Mouse (Mus musculus) urinary bladder, postnatal 25 days (tissue): ENCODE measurements around the gene Clec16a.

Experiments
- DNase-seq: peaks from one replicate; pipeline ENCODE4 v3.0.0; 2022; ENCODE audit warnings: low spot score

Gene Clec16a

DNA sequence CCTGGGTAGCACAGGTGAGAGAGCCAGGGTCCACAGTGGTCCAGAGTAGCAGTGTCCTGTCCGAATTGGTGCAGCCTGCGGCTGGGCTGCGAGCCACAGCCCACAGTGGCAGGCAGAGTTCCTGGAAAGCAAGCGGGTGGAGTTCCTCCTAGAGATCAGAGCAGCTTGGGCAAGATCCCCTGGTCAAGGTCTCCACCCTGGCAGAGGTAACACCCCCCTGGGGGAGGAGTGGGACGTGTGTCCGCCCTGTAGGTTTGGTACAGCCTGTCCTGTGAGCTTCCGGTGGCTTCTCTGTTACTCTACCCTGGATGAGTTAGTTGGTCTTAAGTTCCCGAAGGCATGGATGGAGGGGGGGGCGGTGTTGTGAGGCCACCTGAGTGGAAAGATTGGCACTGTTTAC, 223.7 kb downstream of the Clec16a start:
- no peak for DNase-seq

DNA sequence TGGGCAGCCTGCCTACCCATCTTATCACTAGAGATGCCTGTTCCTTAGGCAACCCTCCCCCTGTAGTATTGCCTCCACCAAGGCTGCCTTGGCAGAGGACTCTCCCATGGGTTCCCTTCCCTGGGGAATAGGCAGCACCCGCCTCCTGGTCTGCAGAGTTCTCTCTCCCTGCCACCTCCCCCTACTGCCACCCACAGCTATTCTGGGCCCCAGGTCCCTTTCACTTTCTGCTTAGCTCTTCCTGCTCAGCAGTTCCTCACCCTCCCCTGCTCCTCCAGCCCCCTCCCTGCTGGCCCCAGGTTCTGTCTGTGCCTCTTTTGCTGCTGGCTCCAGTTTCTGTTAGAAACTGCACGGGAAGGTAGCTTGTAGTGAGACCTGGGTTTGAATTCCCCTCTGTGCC, 224.5 kb downstream of the Clec16a start:
- no peak for DNase-seq

DNA sequence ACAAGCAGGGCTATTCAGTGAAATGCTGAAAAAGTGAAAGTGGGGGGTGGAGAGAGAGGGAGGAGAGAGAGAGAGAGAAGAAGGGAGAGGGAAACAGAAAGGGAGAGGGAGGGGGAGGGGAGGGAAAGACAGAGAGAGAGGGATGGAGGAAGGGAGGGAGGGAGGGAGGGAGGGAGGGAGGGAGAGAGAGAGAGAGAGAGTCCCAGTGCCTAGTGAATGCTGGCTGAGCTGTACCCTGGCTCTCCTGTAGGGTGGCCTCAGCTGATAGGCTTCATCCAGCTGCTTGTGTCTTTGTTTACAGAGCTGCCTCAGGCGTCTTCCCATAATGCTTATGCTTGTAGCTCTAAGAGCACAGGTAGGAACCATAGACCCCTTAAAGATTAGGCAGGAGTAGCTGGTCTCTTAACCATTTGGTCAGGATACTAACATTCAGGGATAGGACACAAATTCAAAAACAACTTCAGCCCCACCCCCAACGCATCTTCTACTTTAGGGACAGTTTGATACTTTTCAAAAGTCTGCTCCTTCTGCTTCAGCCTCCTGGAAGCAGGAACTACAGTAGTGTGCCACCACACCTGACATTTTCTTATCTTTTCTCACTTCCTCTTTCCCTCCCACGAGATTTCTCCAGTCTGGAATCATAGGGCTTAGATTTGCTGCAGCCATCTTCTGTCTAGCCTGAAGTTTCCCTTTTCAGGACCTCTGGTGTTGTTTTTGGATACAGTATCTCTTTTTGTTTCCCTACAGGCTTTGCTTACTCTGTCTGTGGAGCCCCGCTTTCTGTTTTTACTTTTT, 225.6 kb downstream of the Clec16a start:
- DNase-seq, result no peak

DNA sequence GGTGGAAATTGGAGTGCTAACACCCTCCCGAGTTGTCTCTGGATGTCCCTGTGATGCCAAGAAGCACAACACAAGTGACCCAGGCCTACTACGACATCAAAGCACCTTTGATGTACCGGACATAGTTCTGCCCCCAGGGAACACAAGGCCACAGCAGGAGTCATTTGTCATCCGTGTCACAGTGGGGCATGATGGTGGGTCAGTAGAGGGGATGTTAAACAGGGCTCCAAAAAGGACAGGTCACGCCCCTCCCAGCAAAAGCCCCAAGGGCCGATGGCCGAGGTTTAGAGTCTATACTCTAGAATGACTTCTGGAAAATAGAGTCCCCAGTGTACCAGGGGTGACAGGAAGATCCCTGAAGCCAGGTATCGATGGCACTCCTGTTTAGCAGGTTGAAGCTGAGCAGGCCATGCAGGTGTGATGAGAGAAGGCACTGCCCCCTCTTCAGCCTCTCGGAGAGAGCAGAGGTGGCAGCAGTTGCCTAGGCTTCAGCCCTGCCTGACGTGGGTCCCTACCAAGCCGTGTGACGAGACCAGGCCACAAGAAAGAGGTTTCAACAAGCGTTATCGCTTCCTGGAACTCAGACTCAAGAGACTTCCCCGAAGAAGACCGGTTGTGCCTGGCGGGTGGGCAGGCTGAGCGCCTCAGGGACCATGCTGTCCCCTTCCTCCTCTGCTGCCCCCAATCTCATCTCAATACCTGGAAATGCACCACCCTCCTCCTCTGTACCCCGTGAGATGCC, 226.8 kb downstream of the Clec16a start:
- DNase-seq, result no peak

DNA sequence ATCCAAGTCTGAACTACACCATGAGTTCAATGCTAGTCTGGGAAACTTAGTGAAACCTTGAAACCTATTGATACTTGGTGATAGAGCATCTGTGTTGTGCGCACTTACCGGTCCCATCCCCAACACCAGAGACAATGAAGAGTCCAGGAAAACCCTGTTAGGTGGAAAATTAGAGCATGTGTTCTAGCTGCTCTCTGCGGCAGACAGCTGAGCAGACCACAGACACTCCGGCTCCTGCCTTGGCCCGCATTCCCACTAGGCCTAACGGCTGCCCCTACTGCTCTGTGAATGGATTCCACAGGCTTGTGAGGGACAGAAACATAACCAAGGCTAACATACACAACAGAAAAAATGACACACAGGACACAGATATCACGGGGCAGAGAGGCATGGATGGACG, 228.4 kb downstream of the Clec16a start:
- no peak for DNase-seq

DNA sequence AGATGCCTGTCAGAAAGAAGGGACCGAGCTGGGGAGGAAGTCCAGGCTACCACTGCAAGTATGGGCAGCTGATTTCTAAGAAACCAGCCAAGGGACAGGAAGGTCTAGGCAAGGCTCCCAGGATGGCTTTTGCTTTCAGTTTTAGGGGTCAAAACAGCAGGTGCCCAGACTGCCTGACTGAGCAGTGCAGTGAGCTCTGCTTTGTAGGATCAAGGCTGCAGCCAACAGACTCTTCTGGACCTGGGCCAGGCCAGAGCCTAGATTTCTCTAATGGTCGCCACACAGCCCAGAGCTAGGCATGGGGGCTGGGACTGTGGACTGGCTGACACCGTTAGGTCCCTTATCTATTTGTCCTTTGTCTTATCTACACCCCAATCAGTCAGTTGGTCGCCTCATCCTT, 229.6 kb downstream of the Clec16a start:
- DNase-seq, result no peak

DNA sequence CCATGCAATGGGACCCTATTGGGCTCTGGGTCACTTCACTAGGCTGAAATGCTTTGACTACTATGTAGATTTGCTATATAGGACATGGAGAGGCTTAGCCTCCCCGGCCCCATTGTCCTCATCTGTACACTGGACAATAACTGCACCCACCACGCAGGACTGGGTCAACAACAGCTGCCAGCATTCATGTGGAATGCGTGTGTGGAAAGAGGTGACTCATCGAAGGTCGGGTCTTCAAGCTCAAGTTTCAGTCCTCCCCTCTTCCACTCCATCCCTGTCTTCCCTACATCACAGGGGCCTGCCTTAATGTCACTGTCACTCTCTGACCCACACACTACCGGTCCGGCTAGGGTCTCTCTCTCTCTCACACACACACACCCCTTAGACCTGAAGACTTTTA, 231.2 kb downstream of the Clec16a start:
- no peak for DNase-seq

DNA sequence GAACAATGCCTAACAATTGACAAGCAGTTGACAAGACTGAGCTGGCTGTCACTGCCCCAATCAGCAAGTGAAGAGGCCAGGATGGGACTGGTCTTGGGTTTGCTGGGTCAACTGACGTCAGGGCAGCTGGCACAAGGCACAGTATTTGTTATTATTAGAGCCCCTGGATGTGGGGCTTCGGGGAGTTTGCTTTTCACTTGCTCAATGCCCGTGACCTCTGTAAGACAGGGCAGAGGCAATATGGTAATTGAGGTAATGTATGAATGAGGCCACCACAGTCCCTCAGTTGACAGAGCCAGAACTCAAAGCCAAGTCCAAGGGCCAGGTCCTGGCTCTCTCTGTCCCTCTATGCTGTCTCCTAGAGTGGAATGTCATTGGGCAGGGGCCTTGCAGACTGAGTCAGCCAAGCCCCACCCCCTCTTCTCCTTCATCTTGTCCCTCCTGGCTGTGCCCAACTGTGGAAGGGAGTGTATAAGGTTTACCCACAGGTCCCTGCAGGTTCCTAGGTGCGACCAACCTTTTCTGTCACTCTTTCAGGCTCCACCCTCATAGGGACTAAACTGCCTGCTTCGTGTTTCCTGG, 232.5 kb downstream of the Clec16a start:
- DNase-seq, result no peak

DNA sequence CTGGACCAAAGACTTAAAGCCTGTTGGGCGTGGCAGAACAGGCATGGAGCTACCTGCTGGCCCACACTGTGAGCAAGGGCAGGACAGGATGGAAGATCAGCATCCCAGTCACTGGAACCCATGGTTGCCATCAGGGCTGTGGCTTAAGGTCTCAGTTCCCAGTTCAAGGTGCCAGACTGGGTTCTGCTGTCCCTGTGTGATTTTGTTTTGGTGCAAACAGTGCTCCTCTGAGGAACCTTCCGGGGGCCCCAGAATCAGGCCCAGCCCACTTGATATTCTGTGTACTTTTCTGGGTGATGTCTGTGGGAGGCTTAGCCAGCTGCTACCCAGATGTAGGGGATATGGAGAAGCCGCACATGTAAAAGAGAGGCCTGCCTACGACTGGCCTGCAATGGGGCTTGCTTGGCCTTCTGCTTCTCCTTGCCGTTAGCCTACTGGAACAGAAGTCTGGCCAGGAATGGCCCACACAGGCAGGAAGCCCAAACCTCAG, 235.5 kb downstream of the Clec16a start:
- no peak for DNase-seq

DNA sequence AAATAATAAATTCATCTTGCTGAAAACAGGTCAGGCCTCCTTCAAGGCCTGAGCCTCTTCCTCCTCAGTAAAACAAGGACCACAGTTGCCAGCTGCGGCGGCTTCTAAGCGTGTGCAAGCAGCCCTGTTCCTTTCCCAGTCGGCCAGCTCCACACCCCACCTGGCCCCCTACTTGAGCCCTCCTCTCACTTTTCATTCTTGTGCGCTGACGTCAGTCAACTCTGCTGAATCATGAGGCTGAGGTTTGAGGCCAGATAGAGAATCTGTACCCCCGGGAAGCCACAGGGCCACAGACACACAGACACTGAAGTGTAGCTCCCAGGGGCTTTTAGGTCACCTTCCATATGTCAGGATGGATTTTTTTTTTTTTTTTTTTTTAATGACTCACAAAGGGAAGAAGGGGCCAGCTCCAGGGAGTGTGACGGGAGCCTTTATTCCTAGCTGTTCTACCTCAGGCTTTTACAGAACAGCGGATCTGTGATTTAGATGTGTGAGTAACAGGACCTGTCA, 236.8 kb downstream of the Clec16a start:
- DNase-seq, result no peak

DNA sequence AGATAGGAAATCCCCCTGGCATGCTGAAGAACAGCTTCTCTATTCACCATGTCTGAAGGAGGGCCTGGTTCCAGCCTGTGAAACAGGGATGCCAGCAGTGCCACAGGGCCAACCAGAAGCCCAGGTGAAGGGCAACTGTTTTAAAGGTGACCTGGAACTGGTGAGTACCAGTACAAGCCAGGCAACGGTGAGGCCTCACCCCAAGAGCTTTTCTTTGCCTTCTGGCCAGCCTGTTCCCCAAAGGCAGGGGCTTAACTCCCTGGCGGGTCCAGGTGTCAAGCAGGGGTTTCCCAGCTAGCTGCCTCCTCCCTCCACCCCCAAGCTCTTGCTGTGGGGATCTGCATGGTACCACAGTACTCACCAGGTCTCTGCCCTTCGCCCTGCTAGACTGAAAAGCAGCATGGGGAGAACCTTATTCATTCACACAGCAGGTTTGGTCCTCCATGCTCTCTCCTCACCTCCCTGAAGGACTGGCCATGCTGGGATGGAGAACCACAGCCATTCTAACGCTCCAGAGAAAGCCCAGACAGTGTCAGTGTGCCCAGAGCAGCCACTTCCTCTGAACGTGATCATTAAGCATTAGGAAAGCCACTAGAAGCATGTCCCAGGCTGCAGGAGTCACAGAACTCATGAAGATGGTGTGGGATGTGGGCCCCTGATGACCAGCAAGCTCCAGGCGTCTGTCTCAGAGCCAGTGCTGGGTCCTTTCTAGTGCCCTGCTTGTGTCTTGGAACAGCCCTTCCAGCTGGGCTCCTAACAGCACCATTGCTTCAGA, 237.4 kb downstream of the Clec16a start:
- DNase-seq, result no peak

DNA sequence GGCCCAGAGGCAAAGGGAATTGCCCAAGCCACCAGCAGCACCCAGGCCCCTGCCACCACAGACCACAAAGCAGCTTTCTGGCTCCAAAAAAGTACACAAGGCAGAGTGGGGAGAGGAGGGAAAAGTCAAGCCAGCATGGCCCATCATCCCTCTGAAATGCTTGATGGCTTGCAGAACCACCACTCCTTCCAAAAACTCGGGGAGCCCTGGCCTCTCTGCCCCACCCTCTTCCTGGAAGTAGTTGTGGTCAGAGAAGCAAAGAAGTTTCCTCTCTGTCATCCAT, 238.0 kb downstream of the Clec16a start:
- DNase-seq, result no peak

DNA sequence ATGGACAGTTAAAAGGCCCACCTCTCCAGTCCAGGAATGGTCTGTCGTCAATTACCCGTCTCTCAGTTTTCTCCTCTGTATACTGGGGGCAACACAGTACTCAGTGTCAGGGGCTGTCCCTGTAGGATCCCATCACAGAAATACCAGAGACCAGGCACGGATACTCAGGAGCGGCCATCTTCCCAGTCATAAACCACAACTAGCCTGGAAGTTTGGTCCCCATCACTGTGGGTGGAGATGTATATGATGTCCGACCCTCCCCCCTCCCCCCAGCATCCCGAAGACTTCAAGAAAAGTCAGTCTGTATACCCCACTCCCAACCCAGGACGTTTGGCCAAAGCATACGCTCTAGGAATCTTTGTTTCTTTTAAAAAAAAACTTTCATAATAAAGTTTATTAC, 238.3 kb downstream of the Clec16a start:
- DNase-seq, result no peak

DNA sequence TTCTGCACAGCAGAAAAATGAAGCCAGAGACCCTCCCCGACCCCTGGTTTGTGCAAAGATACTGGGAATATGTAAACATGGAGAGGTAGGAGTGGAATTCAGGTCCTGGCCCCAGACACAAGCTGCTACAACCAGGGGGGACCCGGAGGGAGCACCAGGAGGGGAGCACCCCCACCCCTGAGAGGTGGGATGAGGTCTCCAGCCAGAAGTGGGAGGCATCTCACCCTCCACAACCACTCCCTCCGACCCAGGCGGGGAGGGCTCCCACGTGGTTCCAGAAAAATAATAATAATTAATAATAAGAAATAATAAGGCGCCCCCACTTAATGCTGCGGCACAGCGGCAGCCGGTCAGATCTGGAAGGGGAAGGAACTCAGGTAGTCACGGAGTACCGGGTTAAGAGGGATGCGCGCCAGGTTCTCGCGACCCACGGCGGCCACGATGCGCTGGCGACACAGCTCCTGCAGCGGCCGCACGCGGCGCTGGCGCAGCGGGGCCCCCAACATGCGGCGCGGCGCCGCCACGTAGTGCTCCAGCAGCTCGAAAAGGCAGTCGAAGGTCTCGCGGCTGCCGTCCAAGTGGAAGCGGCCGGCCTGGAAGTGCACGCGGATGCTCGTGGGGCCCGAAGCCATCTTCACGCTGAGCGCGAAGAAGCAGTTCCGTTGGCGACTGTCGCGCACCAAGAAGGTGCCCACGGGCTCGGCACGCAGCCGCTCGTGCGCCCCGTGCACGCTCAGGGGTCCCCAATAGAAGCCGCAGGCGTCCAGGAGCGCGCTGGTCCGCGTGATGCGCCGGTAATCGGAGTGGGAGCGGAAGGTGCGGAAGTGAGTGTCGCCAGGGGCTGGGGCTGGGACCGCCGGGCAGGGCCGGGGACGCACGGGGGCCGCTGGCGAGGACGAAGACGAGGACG, 239.0 kb downstream of the Clec16a start:
- peak; percentile 38 for DNase-seq

DNA sequence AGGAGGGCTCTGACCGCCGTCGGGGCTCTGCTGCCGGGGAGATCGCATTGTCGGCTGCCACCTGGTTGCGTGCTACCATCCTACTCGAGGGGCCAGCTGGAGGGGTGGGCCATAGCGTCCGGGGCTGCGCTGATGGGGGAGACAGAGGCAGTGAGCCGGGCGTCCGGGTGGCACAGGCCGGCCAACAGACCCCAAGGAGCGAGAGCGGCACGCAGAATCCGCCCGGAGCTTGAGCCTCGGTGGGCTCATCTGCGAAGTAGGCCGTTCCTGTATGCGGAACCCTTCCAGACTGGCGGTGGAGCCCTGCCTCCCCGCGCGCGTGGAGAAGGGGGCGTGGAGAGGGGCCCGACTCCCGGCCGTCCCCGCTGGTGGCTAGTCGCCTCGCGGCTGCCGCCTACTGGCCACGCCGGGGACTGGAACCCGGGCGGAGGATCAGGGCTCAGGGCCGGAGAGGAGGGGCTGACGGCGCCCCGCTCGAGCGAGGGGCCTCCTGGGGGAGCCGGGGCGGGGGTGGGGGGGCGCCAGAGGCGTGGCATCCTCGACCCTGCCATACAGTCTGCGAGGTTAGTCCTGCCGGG, 239.7 kb downstream of the Clec16a start:
- DNase-seq, result peak; percentile 94

DNA sequence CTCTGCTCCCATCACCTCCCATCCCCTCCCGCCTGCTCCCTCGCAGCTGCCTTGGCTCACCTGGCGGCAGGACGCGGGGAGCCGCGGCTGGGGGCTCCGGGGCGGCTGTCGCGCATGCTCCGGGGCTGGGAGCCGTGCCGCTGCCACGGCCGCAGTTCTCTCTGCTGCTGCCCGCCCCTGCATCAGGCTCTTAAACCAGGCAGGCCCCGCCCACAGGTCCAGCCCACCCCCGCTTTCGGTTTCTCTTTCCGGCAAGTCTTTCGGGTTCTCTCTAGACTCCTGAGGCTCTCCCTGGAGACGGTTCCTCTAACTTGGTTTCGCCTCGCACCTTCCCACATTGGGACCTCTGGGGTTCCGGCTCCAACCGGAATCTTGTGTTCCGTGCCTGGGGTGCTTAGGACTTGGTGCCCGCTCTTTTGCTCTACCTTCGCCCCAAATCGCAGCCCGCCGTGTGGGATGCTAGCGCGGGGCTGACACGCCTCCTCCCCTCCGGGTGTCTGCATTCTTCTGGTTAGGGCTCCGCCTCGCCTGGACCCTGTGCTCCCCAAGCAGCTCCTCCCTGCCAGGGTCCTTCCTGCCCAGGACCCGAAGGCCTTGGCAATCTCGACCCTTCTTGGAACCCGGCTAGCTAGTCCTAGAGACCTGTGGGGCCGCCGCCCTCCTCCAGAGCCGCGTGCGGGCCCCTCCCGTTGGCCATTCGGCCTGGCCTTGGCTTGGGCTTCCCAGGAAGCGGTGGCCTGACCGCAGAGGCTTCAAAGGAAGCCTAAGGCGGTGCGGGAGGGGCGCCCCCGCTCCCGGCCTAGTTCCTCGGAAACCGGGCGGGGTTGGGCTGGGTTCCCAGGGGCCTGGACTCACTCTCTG, 240.5 kb downstream of the Clec16a start, which contains the start of gene Socs1:
Gene Socs1, minus strand, starts transcription at position 166 of the 861 bp plus-strand sequence.
- peak; percentile 82 for DNase-seq

DNA sequence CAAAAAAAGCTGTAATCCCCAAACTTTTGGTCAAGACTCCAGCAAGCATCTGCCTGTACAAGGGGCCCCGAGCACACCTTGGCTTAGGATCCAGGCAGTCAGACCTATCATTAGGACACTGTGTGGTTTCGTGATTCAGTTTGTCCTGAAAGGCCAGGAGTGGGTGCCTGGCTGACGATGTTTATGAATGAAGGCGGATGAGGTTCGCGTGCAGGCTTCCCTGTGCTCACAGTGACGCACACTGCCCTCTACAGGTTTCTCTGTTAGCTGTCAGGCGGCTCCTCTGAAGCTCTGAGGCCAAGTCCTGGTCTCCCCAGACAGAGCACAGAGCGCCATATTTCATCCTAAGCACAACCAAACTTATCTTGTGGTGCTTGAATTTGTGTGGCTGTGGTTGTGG, 241.1 kb downstream of the Clec16a start:
- peak; percentile 65 for DNase-seq

DNA sequence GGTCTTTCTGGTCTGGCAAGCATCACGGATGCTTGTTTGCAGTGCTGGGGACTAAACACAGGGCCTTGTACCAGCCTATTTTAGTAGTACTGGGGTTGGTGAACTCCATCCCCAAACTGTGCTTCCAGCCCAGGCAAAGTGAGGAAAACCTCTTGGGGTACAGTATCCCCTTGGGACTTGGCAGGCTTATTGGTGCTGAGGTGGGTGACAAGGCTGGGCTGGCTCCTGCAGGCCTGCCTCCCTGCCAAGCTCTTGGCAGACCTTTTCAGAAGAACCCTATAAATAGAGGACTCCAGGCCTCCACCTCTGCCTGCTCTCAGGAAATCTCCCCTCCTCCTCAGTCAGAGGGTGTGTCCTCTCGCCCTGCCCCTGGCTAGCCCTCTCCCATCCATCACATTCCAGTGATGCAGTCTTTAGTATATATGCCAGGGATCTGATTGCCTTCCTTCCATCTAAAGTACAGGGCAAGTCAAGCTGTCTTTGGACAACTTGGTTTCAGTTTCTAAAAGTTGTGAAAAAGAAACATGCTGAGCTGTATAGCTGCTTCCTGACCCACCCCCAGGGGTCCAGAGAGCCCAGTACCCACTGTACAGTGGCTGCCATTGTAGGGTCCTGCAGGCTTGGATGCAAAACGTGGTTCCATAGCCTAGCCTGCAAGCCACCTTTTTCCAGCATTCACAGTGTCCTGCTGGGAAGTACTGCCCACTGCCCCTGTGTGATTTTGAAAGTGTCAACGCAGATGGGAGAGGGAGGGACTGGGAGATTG, 241.8 kb downstream of the Clec16a start:
- no peak for DNase-seq

DNA sequence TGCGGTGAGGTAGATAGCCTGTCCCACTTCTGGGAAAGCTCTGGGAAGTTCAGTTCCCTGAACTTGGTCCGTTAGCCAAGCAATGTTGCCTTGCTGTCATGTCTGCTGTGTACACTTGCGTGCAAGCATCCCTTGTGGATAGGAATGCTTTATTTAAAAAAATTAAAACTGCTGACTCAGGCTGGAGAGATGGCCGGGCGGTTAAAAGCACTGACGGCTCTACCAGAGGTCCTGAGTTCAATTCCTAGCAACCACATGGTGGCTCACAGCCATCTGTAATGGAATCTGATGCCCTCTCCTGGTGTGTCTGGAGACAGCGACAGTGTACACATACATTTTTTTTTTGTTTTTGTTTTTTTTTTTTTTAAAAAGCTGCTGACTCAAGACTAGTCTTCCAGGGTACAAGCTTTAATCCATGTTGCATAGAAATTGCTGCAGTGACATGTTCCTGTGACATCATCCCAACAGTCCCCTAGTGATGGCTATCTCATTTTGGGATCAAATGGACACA, 242.5 kb downstream of the Clec16a start:
- DNase-seq, result no peak
